8 mouse cellular contexts compared by ENCODE assay signal in the genomic region with DNA sequence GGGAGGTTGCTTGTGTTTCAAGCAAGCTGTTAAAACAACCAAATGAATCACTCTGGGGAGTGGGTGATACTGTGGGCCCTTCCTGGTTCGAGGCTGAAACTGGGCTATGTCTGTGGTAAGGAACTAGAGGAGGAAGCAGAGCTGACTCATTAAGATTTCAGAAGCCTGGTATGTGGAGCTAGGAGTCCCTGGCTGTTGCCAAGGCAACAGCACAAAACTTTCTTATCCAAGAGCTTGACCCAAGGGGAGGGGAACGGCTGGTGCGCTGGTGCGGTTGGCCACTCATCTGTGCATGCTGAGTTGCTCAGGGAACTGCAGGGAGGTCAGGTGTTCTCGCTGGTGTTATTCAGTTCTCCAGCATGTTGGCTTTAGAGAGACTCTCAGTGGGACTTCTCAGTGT. TPM values are rescaled to one million over a fixed set of nuclear protein-coding genes. Genes with fewer than 3 reads are reported as not detected.
DNase-seq lines count a peak whose midpoint lies in the region; ATAC-seq and TF ChIP-seq lines count a peak whose summit lies in the region.

No protein-coding gene starts in this region.

- H3K4me1 ChIP-seq in heart, embryonic 10.5 days = peaks cover 9% of the 10 kb centered on the region
- 0 out of 2 replicates have a peak, but pooled peaks cover 5% of the 10 kb centered on the region for H3K4me1 ChIP-seq in heart, embryonic 11.5 days (ENCODE audit: control insufficient read depth, insufficient read depth, low read length)
- H3K4me1 ChIP-seq in MEL (ENCODE audit: control insufficient read depth in 1 of 2, insufficient read depth in 2 of 2, low read length in 2 of 2) = peaks cover 9 to 24% of the 10 kb centered on the region in 2 experiments
- peaks cover 10% of the 10 kb centered on the region; the same call in 1 of the 2 replicates for H3K4me1 ChIP-seq in embryonic fibroblast, embryonic 13.5 days (ENCODE audit: control insufficient read depth, insufficient read depth, low read length)

- no peak overlapping the region for H3K27ac ChIP-seq in heart, embryonic 10.5 days
- no peak overlapping the region for H3K27ac ChIP-seq in heart, embryonic 11.5 days (ENCODE audit: low read depth, low read length)
- H3K27ac ChIP-seq in MEL (ENCODE audit: control insufficient read depth, low read depth, low read length) = no peak overlapping the region
- peak overlapping the region; percentile 62; the same call in 1 of the 2 replicates for H3K27ac ChIP-seq in embryonic fibroblast, embryonic 13.5 days (ENCODE audit: insufficient read depth, low read length)

- TF ChIP-seq EP300 in MEL (IDR thresholded peaks at IDR 0.05; ENCODE audit: low read depth in 1 of 2, low read length in 2 of 2) = no peak

- ATAC-seq in heart, embryonic 11.5 days (replicated peaks; ENCODE audit: insufficient number of reproducible peaks, low FRiP score, low TSS enrichment) = no peak; the same call in 1 of the 2 replicates

- TF ChIP-seq CTCF in MEL (IDR thresholded peaks at IDR 0.05 in 2 of 3, conservative IDR thresholded peaks at IDR 0.05 in 1 of 3; ENCODE audit: control insufficient read depth in 1 of 3, insufficient read depth in 1 of 3, low read depth in 2 of 3, low read length in 3 of 3, poor library complexity in 1 of 3, severe bottlenecking in 1 of 3) = no peak
- no peak for TF ChIP-seq CTCF in embryonic fibroblast, embryonic 13.5 days (IDR thresholded peaks at IDR 0.05; ENCODE audit: borderline replicate concordance, insufficient read depth, low read length)

- DNase-seq in heart, embryonic 10.5 days (ENCODE audit: low spot score) = peak; percentile 89
- DNase-seq in MEL (ENCODE audit: low read depth, low spot score) = peak; percentile 86
- peak; percentile 42 for DNase-seq in kidney, postnatal 10 days
- no peak for DNase-seq in spleen, postnatal 4 days (ENCODE audit: low spot score in 2 of 2)
- no peak for DNase-seq in thymus, postnatal 36 days

- TF ChIP-seq POLR2A in MEL (IDR thresholded peaks at IDR 0.05; ENCODE audit: control insufficient read depth in 1 of 2, insufficient read depth in 1 of 2, low read depth in 1 of 2, low read length in 2 of 2, poor library complexity in 1 of 2) = no peak
- TF ChIP-seq POLR2A in embryonic fibroblast, embryonic 13.5 days (IDR thresholded peaks at IDR 0.05; ENCODE audit: low read depth, low read length) = no peak
- TF ChIP-seq POLR2A in myocyte (IDR thresholded peaks at IDR 0.05; ENCODE audit: insufficient read length, low read depth) = no peak

- no peaks in the 10 kb centered on the region for H3K79me2 ChIP-seq in MEL (ENCODE audit: control insufficient read depth, insufficient read depth, low read length, poor library complexity)
- no peaks in the 10 kb centered on the region for H3K79me2 ChIP-seq in myocyte (ENCODE audit: control insufficient read depth, insufficient read depth)

- no peak overlapping the region for H3K4me2 ChIP-seq in heart, embryonic 11.5 days
- peak overlapping the region; percentile 31 for H3K4me2 ChIP-seq in myocyte (ENCODE audit: low read depth)

- H3K27me3 ChIP-seq in heart, embryonic 10.5 days (ENCODE audit: insufficient read depth, poor library complexity, severe bottlenecking) = no peaks in the 10 kb centered on the region
- no peaks in the 10 kb centered on the region for H3K27me3 ChIP-seq in heart, embryonic 11.5 days (ENCODE audit: control insufficient read depth, insufficient read depth, low read length)
- H3K27me3 ChIP-seq in MEL (ENCODE audit: control insufficient read depth in 1 of 2, insufficient read depth in 2 of 2, low read length in 2 of 2) (no peaks in the 10 kb centered on the region), myocyte (ENCODE audit: control insufficient read depth, insufficient read depth, insufficient read length) (no peaks in the 10 kb centered on the region)

- H3K36me3 ChIP-seq in heart, embryonic 10.5 days = no peaks in the 10 kb centered on the region
- no peaks in the 10 kb centered on the region for H3K36me3 ChIP-seq in heart, embryonic 11.5 days (ENCODE audit: control insufficient read depth, insufficient read depth, low read length)
- H3K36me3 ChIP-seq in MEL (ENCODE audit: control insufficient read depth in 1 of 2, insufficient read depth in 2 of 2, low read length in 2 of 2) (peaks cover 0 to 16% of the 10 kb centered on the region in 2 experiments; a peak in 2 of 4 replicates), myocyte (ENCODE audit: control insufficient read depth, insufficient read depth) (no peaks in the 10 kb centered on the region)

- H3ac ChIP-seq in myocyte (ENCODE audit: control insufficient read depth, insufficient read length) = no peak overlapping the region

- no peak overlapping the region for H3K4me3 ChIP-seq in heart, embryonic 10.5 days
- H3K4me3 ChIP-seq in heart, embryonic 11.5 days (ENCODE audit: low read depth, low read length) = no peak overlapping the region
- no peak overlapping the region for H3K4me3 ChIP-seq in MEL (ENCODE audit: control insufficient read depth in 1 of 2, insufficient read depth in 1 of 2, low read depth in 2 of 2, low read length in 2 of 2)
- no peak overlapping the region for H3K4me3 ChIP-seq in embryonic fibroblast, embryonic 13.5 days (ENCODE audit: insufficient read depth, low read length)
- no peak overlapping the region for H3K4me3 ChIP-seq in myocyte

- H3K9me3 ChIP-seq in heart, embryonic 10.5 days = no peaks in the 10 kb centered on the region
- H3K9me3 ChIP-seq in heart, embryonic 11.5 days (replicated peaks; ENCODE audit: control insufficient read depth, low read length) = no peaks in the 10 kb centered on the region
- no peaks in the 10 kb centered on the region for H3K9me3 ChIP-seq in MEL (replicated peaks; ENCODE audit: insufficient read depth, low read length)

- no peak overlapping the region for H3K9ac ChIP-seq in heart, embryonic 11.5 days (ENCODE audit: low read depth, low read length)
- no peak overlapping the region for H3K9ac ChIP-seq in MEL (ENCODE audit: control insufficient read depth, low read depth, low read length, poor library complexity, severe bottlenecking)

- TF ChIP-seq RAD21 in MEL (IDR thresholded peaks at IDR 0.05; ENCODE audit: low read depth, low read length) = no peak

- 26% methylated on average over 5 of the region's 5 CpGs for WGBS in heart, embryonic 10.5 days
- 29% methylated on average over 5 of the region's 5 CpGs for WGBS in heart, embryonic 11.5 days (ENCODE audit: insufficient replicate concordance)

TF ChIP-seq in MEL, 35 proteins besides CTCF, POLR2A, EP300 and RAD21:
- TF ChIP-seq SIN3A (IDR thresholded peaks at IDR 0.05; ENCODE audit: low read length) = 0 out of 2 replicates have a peak, but pooled peaks have one; percentile 40
- 0 out of 2 replicates have a peak, but pooled peaks have one; percentile 23 for TF ChIP-seq TBP (IDR thresholded peaks at IDR 0.05; ENCODE audit: low read depth, low read length)
- TF ChIP-seq E2F4 (IDR thresholded peaks at IDR 0.05; ENCODE audit: borderline replicate concordance, low read depth, low read length) = no peak

TF ChIP-seq in myocyte, 11 proteins besides CTCF, POLR2A, EP300 and RAD21:
- TF ChIP-seq MYOG (IDR thresholded peaks at IDR 0.05; ENCODE audit: control insufficient read depth in 1 of 3, insufficient read depth in 1 of 3, insufficient read length in 2 of 3, low read depth in 2 of 3) = peak in 1 of 3 experiments; percentile 71
- TF ChIP-seq REST (IDR thresholded peaks at IDR 0.05; ENCODE audit: insufficient read depth, insufficient read length) = no peak
- no peak for TF ChIP-seq POLR2AphosphoS2 (IDR thresholded peaks at IDR 0.05; ENCODE audit: insufficient read length, low read depth)
- TF ChIP-seq MAX (IDR thresholded peaks at IDR 0.05; ENCODE audit: low read depth) = no peak
- no peak for TF ChIP-seq E2F4 (IDR thresholded peaks at IDR 0.05; ENCODE audit: insufficient read depth)
- no peak for TF ChIP-seq CEBPB (IDR thresholded peaks at IDR 0.05; ENCODE audit: insufficient read depth, poor library complexity, severe bottlenecking)
- TF ChIP-seq MYOD1 (IDR thresholded peaks at IDR 0.05; ENCODE audit: control insufficient read depth in 1 of 3, insufficient read length in 2 of 3, low read depth in 2 of 3) = peak in 2 of 3 experiments; percentile 19 to 69
- TF ChIP-seq USF1 (IDR thresholded peaks at IDR 0.05; ENCODE audit: low read depth) = peak; percentile 13
- TF ChIP-seq TCF12 (IDR thresholded peaks at IDR 0.05; ENCODE audit: insufficient read depth, poor library complexity, severe bottlenecking) = no peak
- no peak for TF ChIP-seq SRF (IDR thresholded peaks at IDR 0.05; ENCODE audit: control insufficient read depth, insufficient read length, low read depth)
- TF ChIP-seq TCF3 (IDR thresholded peaks at IDR 0.05; ENCODE audit: insufficient read length, low read depth) = no peak

RNA-seq across cellular contexts. Expression of a gene that starts 18.5 kb away (rescaled TPM):
- polyA plus RNA-seq in heart, embryonic 10.5 days (2016; fragmentation: Nextera tagmentation; extraction: Ambion mirVana) = 66.2 and 91.4 TPM in 2 replicates
- 77.1 and 78.3 TPM in 2 replicates for polyA plus RNA-seq in heart, embryonic 11.5 days (2014; fragmentation: Nextera tagmentation; extraction: Ambion mirVana)
- total RNA-seq in MEL (2012; rRNA removed) = 78.2 and 89.5 TPM in 2 replicates
- polyA plus RNA-seq in MEL (2012; ENCODE audit: insufficient read depth in 1 of 2, insufficient read length in 2 of 2, low read depth in 1 of 2, low replicate concordance in 2 of 2, missing spikeins in 1 of 2) (100 to 1,000 TPM; 102 to 113 TPM), myocyte (2012; fragmentation: generic; extraction: Trizol) (56.4 TPM)
- 77.9 and 82.4 TPM in 2 replicates for polyA plus RNA-seq in embryonic fibroblast, embryonic 13.5 days (2011; ENCODE audit: insufficient read length, low read depth, missing spikeins)

Comparison
In these comparisons a context has a peak if more than half of its experiments do, and no peak if none do; other contexts are left out.
1. DNase-seq: peak in heart, embryonic 10.5 days (single experiment), MEL (single experiment) and kidney, postnatal 10 days (single experiment); none in spleen, postnatal 4 days (0 of 2) and thymus, postnatal 36 days (0 of 2).